Mouse (Mus musculus): ENCODE data around the gene Fam214a. TPM values are rescaled to one million over a fixed set of nuclear protein-coding genes. Genes with fewer than 3 reads are reported as not detected.

Fam214a gene
- polyA plus RNA-seq, 1 experiment from 2014 or later = 10.4 TPM

DNA sequence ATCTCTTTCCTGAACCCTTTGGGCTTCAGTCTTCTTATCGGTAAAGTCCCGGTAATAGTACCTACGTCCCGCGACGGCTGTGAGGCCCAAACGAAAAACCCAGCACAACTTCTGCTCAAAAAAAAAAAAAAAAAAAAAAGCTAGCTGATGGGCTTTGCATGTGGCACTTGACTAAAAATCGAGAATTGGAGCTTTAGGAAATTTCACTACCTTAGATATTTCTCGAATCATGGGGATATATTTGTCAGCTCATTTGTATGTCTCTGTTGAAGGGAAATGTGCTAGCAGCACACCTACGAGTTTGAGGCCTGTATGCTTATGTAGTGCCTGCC, 85.6 kb downstream of the Fam214a start:
- Histone ChIP-seq H3K9ac (ENCODE audit: low read depth, low read length) (peak overlapping the region; percentile 75), H3K36me3 (ENCODE audit: control insufficient read depth, insufficient read depth, low read length) (peaks cover 13% of the 10 kb centered on the region; the same call in 1 of the 2 replicates), H3K4me2 (replicated peaks; ENCODE audit: low read depth, low read length) (peak overlapping the region; percentile 67), H3K4me1 (ENCODE audit: control insufficient read depth, insufficient read depth, low read length) (peaks cover 11% of the 10 kb centered on the region), H3K27me3 (ENCODE audit: control insufficient read depth, insufficient read depth, low read length) (no peaks in the 10 kb centered on the region), H3K9me3 (ENCODE audit: control insufficient read depth, low read length) (no peaks in the 10 kb centered on the region), H3K27ac (ENCODE audit: low read depth, low read length) (no peak overlapping the region), H3K4me3 (ENCODE audit: low read length) (peak overlapping the region; percentile 95)
- no peak for ATAC-seq (ENCODE audit: low FRiP score, low TSS enrichment)
- WGBS = 0% methylated on average over 10 of the region's 10 CpGs

DNA sequence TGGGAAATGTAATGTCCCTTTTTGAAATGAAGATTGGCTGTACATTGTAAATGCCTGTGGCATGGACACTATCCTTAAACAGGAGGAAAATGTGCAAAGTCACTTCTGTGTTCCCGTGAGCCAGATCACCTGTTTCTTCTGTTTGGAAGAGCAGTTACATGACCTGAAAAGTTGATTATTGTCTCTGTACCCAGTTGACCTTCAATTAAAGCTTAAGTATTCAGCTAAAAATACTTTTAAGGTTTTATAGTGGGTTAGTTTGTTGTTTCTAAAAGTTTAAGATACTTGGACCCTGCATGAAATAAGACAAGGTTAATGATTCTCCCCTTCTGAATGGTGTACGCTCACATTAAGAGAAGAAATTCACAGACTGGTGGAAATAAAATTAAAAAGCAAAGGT, 87.9 kb downstream of the Fam214a start:
- Histone ChIP-seq H3K4me2 (replicated peaks; ENCODE audit: low read depth, low read length) (no peak overlapping the region), H3K4me1 (ENCODE audit: control insufficient read depth, insufficient read depth, low read length) (peaks cover 11% of the 10 kb centered on the region), H3K36me3 (ENCODE audit: control insufficient read depth, insufficient read depth, low read length) (peaks cover 15% of the 10 kb centered on the region; the same call in 1 of the 2 replicates), H3K9ac (ENCODE audit: low read depth, low read length) (no peak overlapping the region), H3K27me3 (ENCODE audit: control insufficient read depth, insufficient read depth, low read length) (no peaks in the 10 kb centered on the region), H3K4me3 (ENCODE audit: low read length) (no peak overlapping the region), H3K27ac (ENCODE audit: low read depth, low read length) (no peak overlapping the region), H3K9me3 (ENCODE audit: control insufficient read depth, low read length) (no peaks in the 10 kb centered on the region)
- WGBS = 74% methylated on average over 2 of the region's 2 CpGs
- ATAC-seq (ENCODE audit: low FRiP score, low TSS enrichment) = no peak

DNA sequence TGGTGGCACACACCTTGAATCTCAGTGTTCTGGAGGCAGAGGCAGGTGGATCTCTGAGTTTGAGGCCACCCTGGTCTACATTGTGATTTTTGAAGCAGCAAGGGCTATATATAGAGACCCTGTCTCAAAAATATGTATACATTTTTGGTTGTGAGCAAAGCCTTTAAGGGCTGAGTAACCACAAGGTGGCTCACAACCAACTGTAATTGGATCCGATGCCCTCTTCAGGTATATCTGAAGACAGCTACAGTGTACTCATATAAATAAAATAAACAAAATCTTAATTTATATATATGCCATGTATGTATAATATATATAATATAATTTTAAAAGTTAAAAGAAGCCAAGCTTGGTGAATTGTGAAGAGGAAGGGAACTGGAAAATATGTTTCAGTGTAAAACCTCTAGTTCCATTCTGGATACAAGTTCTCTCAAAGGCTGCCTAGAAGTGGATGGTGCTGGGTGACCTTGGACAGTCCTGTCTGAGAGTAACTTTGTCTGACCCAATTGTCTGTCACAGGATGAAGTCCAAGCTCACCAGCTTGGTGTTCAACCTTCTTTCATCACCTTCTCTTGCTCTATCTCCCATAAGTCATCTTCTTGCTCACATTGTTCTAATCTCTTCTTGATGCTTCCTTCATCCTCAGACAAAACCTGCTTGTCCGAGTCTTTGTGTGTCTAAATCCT, 89.3 kb downstream of the Fam214a start:
- H3K27me3 ChIP-seq (ENCODE audit: control insufficient read depth, insufficient read depth, low read length) = no peaks in the 10 kb centered on the region
- peaks cover 24% of the 10 kb centered on the region; the same call in 1 of the 2 replicates for H3K36me3 ChIP-seq (ENCODE audit: control insufficient read depth, insufficient read depth, low read length)
- no peaks in the 10 kb centered on the region for H3K9me3 ChIP-seq (ENCODE audit: control insufficient read depth, low read length)
- 83% methylated on average over 2 of the region's 2 CpGs for WGBS
- H3K27ac ChIP-seq (ENCODE audit: low read depth, low read length) = no peak overlapping the region
- no peak overlapping the region for H3K4me2 ChIP-seq (replicated peaks; ENCODE audit: low read depth, low read length)
- H3K4me3 ChIP-seq (ENCODE audit: low read length) = no peak overlapping the region
- peaks cover 11% of the 10 kb centered on the region for H3K4me1 ChIP-seq (ENCODE audit: control insufficient read depth, insufficient read depth, low read length)
- no peak overlapping the region for H3K9ac ChIP-seq (ENCODE audit: low read depth, low read length)
- ATAC-seq (ENCODE audit: low FRiP score, low TSS enrichment) = no peak

DNA sequence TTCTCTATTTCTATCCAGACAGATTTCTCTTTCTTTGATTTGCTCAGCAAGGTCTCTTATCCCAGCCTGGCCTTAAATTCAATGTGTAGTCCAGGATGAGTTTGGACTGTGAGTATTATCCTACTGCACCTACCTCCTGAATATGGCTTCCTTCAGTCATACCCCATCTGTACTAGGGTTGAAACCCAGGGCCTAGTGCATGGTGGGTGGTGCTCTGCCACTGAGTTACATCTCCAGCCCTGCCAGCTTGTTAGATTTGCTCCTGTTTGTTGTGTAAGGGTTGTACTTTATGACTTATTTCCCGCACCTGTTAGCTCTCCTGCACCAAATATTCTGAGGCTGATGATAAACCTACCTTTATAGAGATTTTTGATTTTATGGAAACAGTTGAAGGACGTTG, 90.5 kb downstream of the Fam214a start:
- no peak for ATAC-seq (ENCODE audit: low FRiP score, low TSS enrichment)
- Histone ChIP-seq H3K27ac (ENCODE audit: low read depth, low read length) (no peak overlapping the region), H3K4me1 (ENCODE audit: control insufficient read depth, insufficient read depth, low read length) (peaks cover 11% of the 10 kb centered on the region), H3K27me3 (ENCODE audit: control insufficient read depth, insufficient read depth, low read length) (no peaks in the 10 kb centered on the region), H3K9ac (ENCODE audit: low read depth, low read length) (no peak overlapping the region), H3K9me3 (ENCODE audit: control insufficient read depth, low read length) (no peaks in the 10 kb centered on the region), H3K4me2 (replicated peaks; ENCODE audit: low read depth, low read length) (no peak overlapping the region), H3K4me3 (ENCODE audit: low read length) (no peak overlapping the region), H3K36me3 (ENCODE audit: control insufficient read depth, insufficient read depth, low read length) (peaks cover 24% of the 10 kb centered on the region; the same call in 1 of the 2 replicates)
- WGBS = 92% methylated on average over 2 of the region's 2 CpGs

DNA sequence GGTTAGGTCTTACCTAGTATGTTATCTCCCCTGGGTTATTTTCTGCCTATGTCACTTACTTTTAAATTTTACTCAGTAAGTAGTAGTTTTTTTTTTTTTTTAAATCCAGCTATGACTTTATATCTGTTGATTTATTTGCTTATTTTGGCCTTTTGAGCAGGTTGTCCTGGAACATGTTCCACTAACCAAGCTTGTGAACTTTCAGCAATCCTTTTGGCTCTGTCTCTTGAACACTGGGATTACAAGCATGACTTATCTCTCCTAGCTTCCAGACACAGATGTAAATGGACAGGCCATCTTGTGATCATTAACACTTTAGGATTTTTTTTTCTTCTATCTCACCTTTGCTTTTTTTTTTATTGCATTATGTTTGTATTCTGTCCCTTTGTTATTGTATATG, 94.4 kb downstream of the Fam214a start:
- Histone ChIP-seq H3K36me3 (ENCODE audit: control insufficient read depth, insufficient read depth, low read length) (peaks cover 22% of the 10 kb centered on the region; the same call in 1 of the 2 replicates), H3K9me3 (ENCODE audit: control insufficient read depth, low read length) (no peaks in the 10 kb centered on the region), H3K27ac (ENCODE audit: low read depth, low read length) (no peak overlapping the region), H3K27me3 (ENCODE audit: control insufficient read depth, insufficient read depth, low read length) (no peaks in the 10 kb centered on the region), H3K4me2 (replicated peaks; ENCODE audit: low read depth, low read length) (no peak overlapping the region), H3K9ac (ENCODE audit: low read depth, low read length) (no peak overlapping the region), H3K4me1 (ENCODE audit: control insufficient read depth, insufficient read depth, low read length) (no peaks in the 10 kb centered on the region), H3K4me3 (ENCODE audit: low read length) (no peak overlapping the region)
- no peak for ATAC-seq (ENCODE audit: low FRiP score, low TSS enrichment)

DNA sequence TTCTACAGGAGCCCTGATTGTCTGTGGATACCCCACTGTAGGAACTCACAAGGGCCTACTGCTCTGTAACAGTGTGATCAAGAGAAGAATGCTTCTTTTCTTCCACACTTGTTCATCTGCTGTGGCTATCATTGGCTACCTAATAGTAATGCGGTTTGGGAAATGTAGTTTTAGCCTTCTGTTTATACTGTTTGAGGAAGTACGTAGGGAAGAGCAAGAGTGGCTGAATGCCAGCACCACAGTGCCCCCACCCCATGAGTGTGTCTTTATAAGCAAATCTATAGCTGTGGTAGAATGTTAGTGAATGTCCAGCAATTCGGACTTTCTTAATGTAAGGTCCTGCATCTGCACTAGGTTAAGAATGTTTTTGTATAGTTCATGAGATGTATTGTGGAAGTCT, 96.4 kb downstream of the Fam214a start:
- Histone ChIP-seq H3K27me3 (ENCODE audit: control insufficient read depth, insufficient read depth, low read length) (no peaks in the 10 kb centered on the region), H3K9me3 (ENCODE audit: control insufficient read depth, low read length) (no peaks in the 10 kb centered on the region), H3K4me1 (ENCODE audit: control insufficient read depth, insufficient read depth, low read length) (no peaks in the 10 kb centered on the region), H3K27ac (ENCODE audit: low read depth, low read length) (no peak overlapping the region), H3K36me3 (ENCODE audit: control insufficient read depth, insufficient read depth, low read length) (peaks cover 9% of the 10 kb centered on the region; the same call in 1 of the 2 replicates), H3K9ac (ENCODE audit: low read depth, low read length) (no peak overlapping the region), H3K4me3 (ENCODE audit: low read length) (no peak overlapping the region), H3K4me2 (replicated peaks; ENCODE audit: low read depth, low read length) (no peak overlapping the region)
- WGBS = 80% methylated on average over 3 of the region's 3 CpGs
- no peak for ATAC-seq (ENCODE audit: low FRiP score, low TSS enrichment)

DNA sequence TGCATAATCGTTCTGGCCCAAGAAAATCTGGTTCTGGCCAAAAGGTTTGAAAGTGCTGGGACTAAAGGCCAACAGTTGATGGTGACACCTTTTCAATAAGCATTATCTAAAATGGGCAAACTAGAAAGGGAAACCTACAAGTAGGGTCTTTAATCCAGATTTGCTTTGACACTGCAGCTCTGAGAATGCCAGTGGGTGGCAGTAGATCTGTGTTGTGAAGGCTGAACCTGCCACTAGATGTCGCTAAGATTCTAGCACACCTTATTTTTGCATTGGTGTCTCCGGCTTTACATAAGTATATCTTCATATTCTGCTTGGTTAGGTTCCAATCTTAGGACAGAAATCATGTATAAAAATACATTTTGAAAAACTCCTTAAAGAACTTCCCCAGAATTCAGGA, 97.3 kb downstream of the Fam214a start:
- Histone ChIP-seq H3K27me3 (ENCODE audit: control insufficient read depth, insufficient read depth, low read length) (no peaks in the 10 kb centered on the region), H3K9me3 (ENCODE audit: control insufficient read depth, low read length) (no peaks in the 10 kb centered on the region), H3K36me3 (ENCODE audit: control insufficient read depth, insufficient read depth, low read length) (peaks cover 11% of the 10 kb centered on the region; the same call in 1 of the 2 replicates), H3K4me3 (ENCODE audit: low read length) (no peak overlapping the region), H3K9ac (ENCODE audit: low read depth, low read length) (no peak overlapping the region), H3K27ac (ENCODE audit: low read depth, low read length) (no peak overlapping the region), H3K4me2 (replicated peaks; ENCODE audit: low read depth, low read length) (no peak overlapping the region), H3K4me1 (ENCODE audit: control insufficient read depth, insufficient read depth, low read length) (no peaks in the 10 kb centered on the region)
- 34% methylated on average over 3 of the region's 3 CpGs for WGBS
- 0 out of 2 replicates have a peak, but pooled peaks have one; percentile 32 for ATAC-seq (ENCODE audit: low FRiP score, low TSS enrichment)

DNA sequence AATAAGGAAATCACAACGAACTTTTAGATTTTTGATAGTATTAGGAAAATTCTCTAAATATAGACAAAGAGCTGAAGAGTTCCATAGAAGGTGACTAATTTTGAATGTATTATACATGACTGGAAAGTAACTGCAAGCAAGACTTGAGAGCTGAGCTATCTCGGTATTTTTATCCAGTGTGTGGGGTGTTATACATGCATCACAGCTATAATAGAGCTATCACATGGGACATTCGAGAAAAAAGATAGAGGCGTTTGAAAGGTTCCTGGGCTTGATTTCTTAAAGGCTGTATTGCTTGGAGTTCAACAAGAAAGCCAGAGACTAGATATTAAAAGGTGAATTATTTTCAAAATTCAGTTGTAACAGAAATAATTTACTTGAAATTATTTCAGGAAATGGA, 99.2 kb downstream of the Fam214a start:
- H3K36me3 ChIP-seq (ENCODE audit: control insufficient read depth, insufficient read depth, low read length) = peaks cover 13% of the 10 kb centered on the region
- no peak overlapping the region for H3K9ac ChIP-seq (ENCODE audit: low read depth, low read length)
- no peak overlapping the region for H3K27ac ChIP-seq (ENCODE audit: low read depth, low read length)
- 91% methylated on average over 4 of the region's 4 CpGs for WGBS
- no peaks in the 10 kb centered on the region for H3K4me1 ChIP-seq (ENCODE audit: control insufficient read depth, insufficient read depth, low read length)
- H3K9me3 ChIP-seq (ENCODE audit: control insufficient read depth, low read length) = no peaks in the 10 kb centered on the region
- H3K4me2 ChIP-seq (replicated peaks; ENCODE audit: low read depth, low read length) = no peak overlapping the region
- ATAC-seq (ENCODE audit: low FRiP score, low TSS enrichment) = no peak
- no peaks in the 10 kb centered on the region for H3K27me3 ChIP-seq (ENCODE audit: control insufficient read depth, insufficient read depth, low read length)
- no peak overlapping the region for H3K4me3 ChIP-seq (ENCODE audit: low read length)

DNA sequence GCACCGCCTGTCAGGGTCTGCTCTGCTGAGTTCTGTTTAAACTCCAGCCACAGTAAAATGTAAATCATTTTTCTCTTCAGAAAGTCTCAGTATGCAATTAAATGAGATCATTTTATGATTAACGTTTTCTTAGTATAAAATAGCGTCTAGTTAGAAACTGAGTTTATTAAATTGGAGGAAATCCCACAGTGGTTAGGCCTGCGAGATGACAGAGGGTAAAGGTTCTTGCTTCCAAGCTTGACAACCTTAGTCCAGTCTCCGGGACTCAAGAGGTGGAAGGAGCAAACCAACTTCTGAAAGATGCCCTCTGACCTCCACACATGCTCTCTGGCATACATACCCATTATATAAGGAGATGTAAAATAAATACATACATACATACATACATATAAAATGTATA, 102.4 kb downstream of the Fam214a start:
- H3K36me3 ChIP-seq (ENCODE audit: control insufficient read depth, insufficient read depth, low read length) = peaks cover 36% of the 10 kb centered on the region
- H3K4me2 ChIP-seq (replicated peaks; ENCODE audit: low read depth, low read length) = no peak overlapping the region
- H3K9ac ChIP-seq (ENCODE audit: low read depth, low read length) = no peak overlapping the region
- H3K27me3 ChIP-seq (ENCODE audit: control insufficient read depth, insufficient read depth, low read length) = no peaks in the 10 kb centered on the region
- ATAC-seq (ENCODE audit: low FRiP score, low TSS enrichment) = no peak
- no peaks in the 10 kb centered on the region for H3K4me1 ChIP-seq (ENCODE audit: control insufficient read depth, insufficient read depth, low read length)
- no peak overlapping the region for H3K27ac ChIP-seq (ENCODE audit: low read depth, low read length)
- no peak overlapping the region for H3K4me3 ChIP-seq (ENCODE audit: low read length)
- H3K9me3 ChIP-seq (ENCODE audit: control insufficient read depth, low read length) = no peaks in the 10 kb centered on the region
- WGBS = 87% methylated on average over 5 of the region's 5 CpGs

All from kidney, embryonic 14.5 days (tissue).